Mouse (Mus musculus): ENCODE results near the gene Ddr1.

DNA sequence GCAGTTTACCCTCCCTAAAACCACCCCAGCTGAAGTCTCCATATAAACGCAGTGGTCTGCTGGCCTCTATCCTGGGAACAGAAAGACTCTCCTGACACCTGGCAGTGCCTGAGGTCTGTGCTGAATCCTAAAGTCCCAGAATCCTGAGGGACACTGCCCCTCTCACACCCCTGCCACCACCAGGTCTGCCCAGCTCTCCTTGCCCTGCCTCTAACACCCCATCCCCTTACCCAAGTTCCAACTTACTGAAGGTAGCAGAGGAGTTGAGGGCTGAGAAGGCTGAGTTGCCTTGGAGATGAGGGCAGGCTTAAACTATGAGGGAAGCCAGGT is 7.0 kb downstream of the Ddr1 start:
- TF ChIP-seq POLR2A (IDR thresholded peaks at IDR 0.05; ENCODE audit: extremely low read depth, insufficient read depth, low read length) (no peak), CTCF (IDR thresholded peaks at IDR 0.05; ENCODE audit: extremely low read depth, insufficient read depth, low read length) (no peak)

Data from cortical plate, adult 2 months (tissue).